Mouse (Mus musculus): ENCODE results near the gene Ift81. TPM values are rescaled to one million over a fixed set of nuclear protein-coding genes. Genes with fewer than 3 reads are reported as not detected.
A peak's percentile ranks its signal among the peaks of the same experiment; 100 is the strongest.
"Not testable (repeated sequence)": the region's sequence is repeated elsewhere in the genome, so short reads cannot be mapped to it uniquely, and the experiment has no call there.

Ift81 gene
- polyA plus RNA-seq (2016; fragmentation: Nextera tagmentation; extraction: Ambion mirVana), result 41.8 and 48.6 TPM in 2 replicates

DNA sequence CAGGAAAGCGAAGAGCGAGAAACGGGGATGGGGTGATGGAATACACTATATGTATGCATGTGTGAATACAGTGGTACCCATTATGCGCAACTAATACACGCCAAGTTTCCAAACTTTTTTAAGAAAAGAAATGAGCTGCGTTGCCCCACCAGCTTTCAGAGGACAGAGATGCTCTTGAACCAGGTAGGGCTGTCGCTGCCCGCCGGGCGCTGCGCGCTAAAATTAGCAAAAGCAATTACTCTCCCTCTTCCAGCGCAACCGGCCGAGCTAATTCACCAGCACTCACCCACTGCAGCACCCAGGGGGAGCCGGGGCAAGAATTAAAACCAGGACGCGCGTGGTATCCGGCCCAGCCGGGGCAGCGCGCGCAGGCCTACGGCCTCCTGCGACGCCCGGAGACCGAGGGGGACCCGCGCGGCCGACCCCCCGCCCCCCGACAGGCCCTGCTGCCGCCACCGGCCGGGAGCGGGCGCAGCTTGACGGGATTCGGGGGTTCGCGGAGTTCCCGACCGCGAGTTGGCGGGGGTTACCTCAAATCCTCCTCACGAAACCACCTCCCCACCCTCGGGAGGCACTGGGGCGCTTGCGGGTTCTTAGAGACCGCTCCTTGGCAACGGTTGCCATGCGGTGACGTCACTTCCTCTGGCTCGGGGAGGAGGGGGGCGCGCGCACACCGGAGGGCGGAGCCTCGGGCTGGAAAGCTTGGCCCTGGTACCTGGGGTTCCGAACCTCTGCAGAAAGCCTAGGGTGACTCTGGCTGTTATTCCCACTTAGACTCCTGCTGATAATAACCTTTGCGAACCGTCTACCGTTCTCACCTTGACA, at the start of gene Ift81:
Gene Ift81, minus strand, starts transcription at position 611 of the 825 bp plus-strand sequence.
- Histone ChIP-seq H3K9ac (replicated peaks) (peak within 1 kb of the TSS; percentile 88), H3K27ac (peak within 1 kb of the TSS; percentile 93), H3K27me3 (no peaks in the 10 kb centered on the region), H3K4me2 (peak within 1 kb of the TSS; percentile 65), H3K9me3 (no peaks in the 10 kb centered on the region), H3K4me3 (replicated peaks) (peak within 1 kb of the TSS; percentile 89), H3K36me3 (peaks cover 10% of the 10 kb centered on the region; the same call in 1 of the 2 replicates), H3K4me1 (replicated peaks) (peaks cover 12% of the 10 kb centered on the region; the same call in 1 of the 2 replicates)
- WGBS, result 1% methylated on average over 67 of the region's 67 CpGs
- ATAC-seq (ENCODE audit: insufficient number of reproducible peaks, insufficient read depth, low FRiP score, low TSS enrichment, low read depth), result peak; percentile 85

DNA sequence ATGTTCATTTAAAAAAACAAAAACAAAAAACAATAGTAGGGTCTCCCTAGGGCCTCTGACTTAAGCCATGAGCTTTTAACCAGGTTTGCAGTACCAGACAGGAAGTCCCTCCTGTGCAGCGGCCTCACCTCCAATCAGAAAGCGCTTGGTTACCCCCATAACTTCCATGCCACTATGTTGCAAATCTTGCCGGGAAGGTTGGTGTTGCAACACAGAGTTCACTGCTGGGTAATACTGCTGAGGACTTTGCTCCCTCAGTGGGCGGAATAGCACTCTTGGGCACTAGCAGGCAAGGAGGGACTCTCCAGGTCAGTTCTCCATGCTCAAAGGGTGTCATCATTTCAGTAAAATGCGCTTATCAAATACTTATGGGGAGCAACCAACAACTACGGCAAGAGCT, 48.2 kb upstream of the Ift81 start:
- no peaks in the 10 kb centered on the region for H3K36me3 ChIP-seq
- H3K4me1 ChIP-seq (replicated peaks), result no peaks in the 10 kb centered on the region; the same call in 1 of the 2 replicates
- no peak overlapping the region for H3K27ac ChIP-seq
- H3K9ac ChIP-seq (replicated peaks), result no peak overlapping the region
- H3K4me3 ChIP-seq (replicated peaks), result no peak overlapping the region
- ATAC-seq (ENCODE audit: insufficient number of reproducible peaks, insufficient read depth, low FRiP score, low TSS enrichment, low read depth), result no peak
- H3K27me3 ChIP-seq, result no peaks in the 10 kb centered on the region
- H3K9me3 ChIP-seq, result no peaks in the 10 kb centered on the region
- 90% methylated on average over 6 of the region's 6 CpGs for WGBS
- H3K4me2 ChIP-seq, result no peak overlapping the region

DNA sequence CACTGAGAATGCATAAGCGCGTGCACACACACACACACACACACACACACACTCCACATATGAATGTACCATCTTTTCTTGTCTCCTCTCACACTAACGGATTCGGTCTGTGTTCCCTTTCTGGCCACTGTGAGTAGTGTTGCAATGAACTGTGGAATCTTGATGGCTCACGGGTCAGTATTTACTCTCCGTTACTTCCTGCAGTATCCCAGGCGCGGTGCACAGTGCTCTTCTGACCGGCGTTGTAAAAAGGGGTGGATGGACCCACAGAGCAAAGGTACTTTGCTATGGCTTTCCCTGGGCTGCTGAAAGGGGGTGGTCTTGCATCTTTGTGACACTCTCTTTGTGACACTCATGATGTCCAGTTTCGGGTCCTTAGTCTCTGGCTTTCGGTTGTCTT, 42.5 kb upstream of the Ift81 start:
- no peak overlapping the region for H3K27ac ChIP-seq
- no peaks in the 10 kb centered on the region for H3K27me3 ChIP-seq
- H3K9ac ChIP-seq (replicated peaks), result no peak overlapping the region
- WGBS, result 87% methylated on average over 12 of the region's 12 CpGs
- H3K4me1 ChIP-seq (replicated peaks), result peaks cover 25% of the 10 kb centered on the region
- no peak overlapping the region for H3K4me3 ChIP-seq (replicated peaks)
- no peaks in the 10 kb centered on the region for H3K9me3 ChIP-seq
- no peak overlapping the region for H3K4me2 ChIP-seq
- no peak for ATAC-seq (ENCODE audit: insufficient number of reproducible peaks, insufficient read depth, low FRiP score, low TSS enrichment, low read depth)
- no peaks in the 10 kb centered on the region for H3K36me3 ChIP-seq

DNA sequence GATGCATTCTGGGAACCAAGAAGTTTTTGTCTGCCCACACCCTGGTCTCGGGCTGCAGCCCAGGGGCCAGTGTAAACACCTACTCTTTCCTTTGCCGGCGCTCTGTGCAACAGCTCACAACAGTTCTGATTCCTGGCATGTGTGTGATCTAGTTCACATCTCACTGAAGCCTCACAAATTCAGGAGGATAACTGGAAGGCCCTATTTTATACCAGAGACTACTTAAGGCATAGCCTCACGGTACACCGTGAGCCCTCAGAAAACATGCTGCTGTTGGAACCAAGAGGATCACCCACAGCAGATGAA, 39.9 kb upstream of the Ift81 start:
- ATAC-seq (ENCODE audit: insufficient number of reproducible peaks, insufficient read depth, low FRiP score, low TSS enrichment, low read depth), result no peak; the same call in 1 of the 2 replicates
- H3K36me3 ChIP-seq, result no peaks in the 10 kb centered on the region
- H3K9ac ChIP-seq (replicated peaks), result no peak overlapping the region; the same call in 1 of the 2 replicates
- 0 out of 2 replicates have a peak overlapping the region, but pooled peaks have one; percentile 8 for H3K4me2 ChIP-seq
- peak overlapping the region; percentile 89 for H3K27ac ChIP-seq
- no peak overlapping the region for H3K4me3 ChIP-seq (replicated peaks)
- H3K27me3 ChIP-seq, result no peaks in the 10 kb centered on the region
- 48% methylated on average over 5 of the region's 5 CpGs for WGBS
- H3K9me3 ChIP-seq, result no peaks in the 10 kb centered on the region
- peaks cover 25% of the 10 kb centered on the region for H3K4me1 ChIP-seq (replicated peaks)

DNA sequence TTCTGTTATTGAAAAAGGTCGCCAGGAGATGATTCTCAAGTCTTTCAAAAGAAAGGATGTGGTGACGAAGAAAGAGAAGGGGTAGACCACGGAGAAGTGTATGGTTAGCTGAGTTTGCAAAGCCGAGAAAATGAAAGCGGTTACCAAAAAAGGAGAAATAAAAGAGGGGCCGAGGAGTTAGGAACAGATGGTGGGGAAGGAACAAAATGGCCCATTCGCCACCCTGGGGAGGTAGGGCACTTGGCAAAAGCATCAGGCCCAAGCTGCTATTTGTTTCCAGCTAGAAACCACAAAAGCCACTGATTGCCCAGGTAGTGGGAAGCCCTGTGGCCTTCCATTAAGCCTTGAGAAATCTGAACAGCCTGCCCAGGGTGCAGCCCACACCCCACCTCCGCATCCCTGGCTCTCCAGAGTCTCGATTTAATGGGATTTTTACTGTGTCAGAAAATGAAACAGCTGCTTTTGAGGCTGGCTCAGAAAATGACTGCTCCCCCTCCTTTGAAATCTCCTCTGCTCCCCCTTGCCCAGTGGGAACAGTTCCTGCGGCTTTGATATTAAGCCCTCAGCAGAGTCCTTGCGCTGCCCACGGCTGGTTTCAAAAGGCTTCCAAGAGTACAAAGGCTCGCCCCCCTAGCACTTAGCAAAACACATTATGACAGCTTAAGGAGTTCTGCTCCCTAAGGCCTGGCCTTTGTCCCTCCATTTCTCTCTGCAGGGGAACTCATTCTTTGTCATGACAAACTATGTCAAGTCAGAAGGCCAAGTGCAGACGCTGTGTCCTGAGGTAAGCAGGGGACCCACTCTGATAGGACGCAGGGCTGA, 39.3 kb upstream of the Ift81 start:
- Histone ChIP-seq H3K4me2 (peak overlapping the region; percentile 8; the same call in 1 of the 2 replicates), H3K4me1 (replicated peaks) (peaks cover 25% of the 10 kb centered on the region), H3K27ac (peak overlapping the region; percentile 89), H3K9me3 (no peaks in the 10 kb centered on the region), H3K27me3 (no peaks in the 10 kb centered on the region), H3K9ac (replicated peaks) (no peak overlapping the region; the same call in 1 of the 2 replicates), H3K4me3 (replicated peaks) (no peak overlapping the region), H3K36me3 (no peaks in the 10 kb centered on the region)
- WGBS, result 37% methylated on average over 15 of the region's 15 CpGs
- ATAC-seq (ENCODE audit: insufficient number of reproducible peaks, insufficient read depth, low FRiP score, low TSS enrichment, low read depth), result peak; percentile 82

DNA sequence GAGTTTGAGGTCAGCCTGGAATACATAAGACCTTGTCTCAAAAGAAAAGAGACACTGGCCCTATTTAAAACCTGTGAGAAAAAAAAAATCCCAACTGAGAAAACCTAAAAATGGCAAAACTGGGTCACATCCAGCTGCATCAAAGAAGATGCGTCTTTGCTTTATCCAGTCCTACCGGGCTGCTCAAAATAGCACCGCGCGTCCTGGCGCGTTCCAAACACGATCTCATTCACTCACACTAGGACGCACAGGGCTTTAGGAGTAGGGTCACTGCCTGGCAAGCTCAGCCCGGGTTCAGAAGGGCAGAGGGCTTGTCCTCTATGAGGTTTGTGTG, 38.8 kb upstream of the Ift81 start:
- no peaks in the 10 kb centered on the region for H3K27me3 ChIP-seq
- no peak overlapping the region for H3K9ac ChIP-seq (replicated peaks)
- WGBS, result 76% methylated on average over 10 of the region's 10 CpGs
- no peak overlapping the region for H3K4me3 ChIP-seq (replicated peaks)
- peaks cover 2% of the 10 kb centered on the region; the same call in 1 of the 2 replicates for H3K9me3 ChIP-seq
- no peaks in the 10 kb centered on the region for H3K36me3 ChIP-seq
- peaks cover 25% of the 10 kb centered on the region for H3K4me1 ChIP-seq (replicated peaks)
- peak overlapping the region; percentile 1; the same call in 1 of the 2 replicates for H3K4me2 ChIP-seq
- ATAC-seq (ENCODE audit: insufficient number of reproducible peaks, insufficient read depth, low FRiP score, low TSS enrichment, low read depth), result no peak
- peak overlapping the region; percentile 89 for H3K27ac ChIP-seq

DNA sequence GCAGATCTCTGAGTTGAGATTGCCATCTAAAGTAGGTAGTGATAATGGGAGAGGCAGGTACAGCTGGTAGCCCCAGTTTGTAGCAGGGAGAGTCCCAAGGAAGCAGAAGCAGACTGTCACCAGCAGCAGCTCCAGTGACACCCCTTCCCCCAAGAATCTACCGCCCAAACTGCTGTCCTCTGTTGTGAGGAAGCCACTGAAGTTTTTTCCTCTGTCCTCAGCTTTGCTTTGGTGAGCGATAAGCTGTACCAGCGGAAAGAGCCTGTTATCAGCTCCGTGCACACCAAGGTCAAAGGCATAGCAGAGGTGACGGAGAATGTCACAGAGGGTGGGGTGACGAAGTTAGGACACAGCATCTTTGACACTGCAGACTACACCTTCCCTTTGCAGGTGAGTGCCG, 38.2 kb upstream of the Ift81 start:
- Histone ChIP-seq H3K27ac (no peak overlapping the region), H3K4me2 (no peak overlapping the region), H3K27me3 (no peaks in the 10 kb centered on the region), H3K9me3 (peaks cover 3% of the 10 kb centered on the region; the same call in 1 of the 2 replicates), H3K36me3 (no peaks in the 10 kb centered on the region), H3K4me1 (replicated peaks) (peaks cover 25% of the 10 kb centered on the region), H3K9ac (replicated peaks) (no peak overlapping the region), H3K4me3 (replicated peaks) (no peak overlapping the region)
- no peak for ATAC-seq (ENCODE audit: insufficient number of reproducible peaks, insufficient read depth, low FRiP score, low TSS enrichment, low read depth)
- WGBS, result 82% methylated on average over 7 of the region's 7 CpGs

DNA sequence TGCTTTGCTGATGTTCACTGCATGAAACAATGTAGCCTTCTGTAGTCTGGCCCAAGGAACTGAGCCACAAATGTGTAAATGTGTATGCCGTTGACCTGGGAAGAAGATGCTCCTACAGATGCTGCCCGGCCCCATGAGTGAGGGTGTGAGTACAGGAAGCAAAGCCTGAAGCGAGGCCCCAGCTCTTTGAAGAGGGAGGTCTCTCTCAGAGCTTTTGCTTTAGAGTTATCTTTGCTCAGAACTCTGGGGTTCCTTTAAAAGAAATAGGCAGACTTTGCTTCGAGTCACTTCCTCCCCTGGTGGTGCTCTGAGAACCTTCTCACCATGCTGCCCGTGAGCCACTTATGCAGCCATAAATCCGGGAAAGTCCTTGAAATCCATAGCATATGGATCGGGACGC, 35.8 kb upstream of the Ift81 start:
- Histone ChIP-seq H3K36me3 (no peaks in the 10 kb centered on the region), H3K27ac (no peak overlapping the region), H3K9ac (replicated peaks) (no peak overlapping the region), H3K4me1 (replicated peaks) (peaks cover 28% of the 10 kb centered on the region), H3K4me3 (replicated peaks) (no peak overlapping the region), H3K9me3 (peaks cover 3% of the 10 kb centered on the region; the same call in 1 of the 2 replicates), H3K27me3 (no peaks in the 10 kb centered on the region), H3K4me2 (no peak overlapping the region)
- WGBS, result 79% methylated on average over 8 of the region's 8 CpGs
- no peak for ATAC-seq (ENCODE audit: insufficient number of reproducible peaks, insufficient read depth, low FRiP score, low TSS enrichment, low read depth)

DNA sequence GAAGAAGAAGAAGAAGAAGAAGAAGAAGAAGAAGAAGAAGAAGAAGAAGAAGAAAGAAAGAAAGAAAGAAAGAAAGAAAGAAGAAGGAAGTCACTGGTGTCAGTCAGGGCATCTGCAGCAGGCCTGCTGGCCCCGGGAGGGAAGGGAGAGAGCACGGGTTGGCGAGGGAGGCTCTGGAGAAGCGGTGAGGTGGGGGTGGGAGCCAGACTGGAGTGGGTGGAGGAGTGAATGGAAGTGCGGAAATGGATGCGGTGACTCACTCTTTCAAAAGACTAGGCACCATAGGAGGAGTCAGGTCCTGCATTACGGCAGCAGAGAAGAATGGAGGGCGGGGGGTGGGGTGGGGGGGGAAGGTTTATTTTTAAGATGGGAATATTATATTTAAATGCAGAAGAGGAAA, 34.9 kb upstream of the Ift81 start:
- no peak for ATAC-seq (ENCODE audit: insufficient number of reproducible peaks, insufficient read depth, low FRiP score, low TSS enrichment, low read depth)

DNA sequence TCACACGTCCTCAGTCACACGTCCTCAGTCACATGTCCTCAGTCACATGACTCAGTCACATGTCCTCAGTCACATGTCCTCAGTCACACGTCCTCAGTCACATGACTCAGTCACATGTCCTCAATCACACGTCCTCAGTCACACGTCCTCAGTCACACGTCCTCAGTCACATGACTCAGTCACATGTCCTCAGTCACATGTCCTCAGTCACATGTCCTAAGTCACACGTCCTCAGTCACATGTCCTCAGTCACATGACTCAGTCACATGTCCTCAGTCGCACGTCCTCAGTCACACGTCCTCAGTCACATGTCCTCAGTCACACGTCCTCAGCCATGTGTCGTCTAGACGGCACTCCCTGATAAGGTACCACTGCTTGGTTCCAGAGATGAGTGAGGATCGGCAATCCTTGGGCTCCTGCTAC, 33.6 kb upstream of the Ift81 start:
- H3K9ac ChIP-seq (replicated peaks); H3K4me3 ChIP-seq (replicated peaks); H3K4me1 ChIP-seq (replicated peaks); H3K9me3 ChIP-seq; H3K4me2 ChIP-seq; H3K27ac ChIP-seq; H3K36me3 ChIP-seq; H3K27me3 ChIP-seq; ATAC-seq (ENCODE audit: insufficient number of reproducible peaks, insufficient read depth, low FRiP score, low TSS enrichment, low read depth): not testable (repeated sequence)
- WGBS, result 94% methylated on average over 14 of the region's 14 CpGs

More for the DNA sequence above, 34.9 kb upstream of the Ift81 start:
- peaks cover 3% of the 10 kb centered on the region; the same call in 1 of the 2 replicates for H3K9me3 ChIP-seq
- WGBS, result 86% methylated on average over 8 of the region's 8 CpGs
- H3K4me2 ChIP-seq, result no peak overlapping the region
- H3K36me3 ChIP-seq, result no peaks in the 10 kb centered on the region
- no peak overlapping the region for H3K9ac ChIP-seq (replicated peaks)
- no peak overlapping the region for H3K4me3 ChIP-seq (replicated peaks)
- peaks cover 21% of the 10 kb centered on the region for H3K4me1 ChIP-seq (replicated peaks)
- no peak overlapping the region for H3K27ac ChIP-seq
- H3K27me3 ChIP-seq, result no peaks in the 10 kb centered on the region

DNA sequence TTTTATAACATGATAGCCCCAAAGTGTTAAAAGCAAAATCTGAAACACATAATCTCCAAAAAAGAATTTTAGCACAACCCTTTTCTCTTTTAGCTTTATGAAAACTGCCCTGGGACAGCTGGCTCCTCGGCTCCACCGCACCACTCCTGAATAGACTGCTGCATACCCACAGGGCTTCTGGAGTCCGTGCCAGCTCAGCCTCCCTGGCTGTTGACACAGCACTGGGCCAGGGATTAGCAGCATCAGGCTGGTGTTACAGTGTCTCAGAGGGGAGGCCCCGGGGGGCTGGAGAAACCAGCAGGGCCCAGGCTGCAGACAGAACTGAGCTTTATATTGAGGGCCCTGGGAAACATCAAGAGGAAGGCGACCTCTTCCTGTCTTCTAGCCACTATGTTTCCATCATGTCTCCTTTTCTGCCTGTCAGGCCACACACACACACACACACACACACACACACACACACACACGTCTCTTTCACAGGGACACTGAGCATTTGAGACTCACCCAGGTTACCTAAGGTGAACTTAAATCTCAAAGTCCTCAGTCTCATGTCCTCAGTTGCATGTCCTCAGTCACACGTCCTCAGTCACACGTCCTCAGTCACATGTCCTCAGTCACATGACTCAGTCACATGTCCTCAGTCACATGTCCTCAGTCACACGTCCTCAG, 33.1 kb upstream of the Ift81 start:
- Histone ChIP-seq H3K9me3 (peaks cover 3% of the 10 kb centered on the region; the same call in 1 of the 2 replicates), H3K36me3 (no peaks in the 10 kb centered on the region), H3K4me1 (replicated peaks) (peaks cover 3% of the 10 kb centered on the region; the same call in 1 of the 2 replicates), H3K4me3 (replicated peaks) (no peak overlapping the region), H3K27ac (no peak overlapping the region), H3K9ac (replicated peaks) (no peak overlapping the region), H3K4me2 (no peak overlapping the region), H3K27me3 (no peaks in the 10 kb centered on the region)
- ATAC-seq (ENCODE audit: insufficient number of reproducible peaks, insufficient read depth, low FRiP score, low TSS enrichment, low read depth), result no peak
- 76% methylated on average over 9 of the region's 9 CpGs for WGBS

Measured in limb, embryonic 12.5 days (tissue).